Mouse (Mus musculus) neural tube, embryonic 15.5 days (tissue): ENCODE measurements around the gene Ptges3. TPM values are rescaled to one million over a fixed set of nuclear protein-coding genes. Genes with fewer than 3 reads are reported as not detected.
A peak's percentile ranks its signal among the peaks of the same experiment; 100 is the strongest.

Experiments
- microRNA counts: library from miRNA; unstranded; fragments of <30 nt; microRNA quantifications from one replicate; lab custom pipeline; 2016
- microRNA-seq: library from miRNA; unstranded; fragments of <30 nt; microRNA quantifications from one replicate; pipeline ENCODE4, GENCODE M21; 2017
- polyA plus RNA-seq: library from polyadenylated mRNA; unstranded; fragments of >200 nt; fragmentation: Nextera tagmentation; extraction: Ambion mirVana; gene quantifications from 2 replicates; pipeline ENCODE4 v1.2.1, GENCODE M21; 2015

Gene Ptges3
- polyA plus RNA-seq, 1 experiment from 2014 or later, result 394 TPM

MicroRNAs within 50 kb of the gene (microRNA counts, 519-probe panel; counts per million panel counts)
- not detected for microRNA mmu-miR-677 (lab: Ali Mortazavi, UCI)

Small RNAs within 50 kb of the gene (microRNA-seq; reads per million reads assigned to microRNA genes)
- gene Mir677, result 10.4 reads per million, percentile 26 among the genes with 10 or more reads in this experiment

Other genes starting within 250 kb of the Ptges3 start
- gene Rdh19, start 209.0 kb upstream of the Ptges3 start, polyA plus RNA-seq, result not detected in 2 replicates
- not detected in 2 replicates for gene Rdh16f2, start 192.5 kb upstream of the Ptges3 start, polyA plus RNA-seq
- gene Rdh7, start 170.1 kb upstream of the Ptges3 start, polyA plus RNA-seq, result not detected in 2 replicates
- 0.06 TPM in 1 of 2 replicates, not detected in the other for gene Sdr9c7, start 160.4 kb upstream of the Ptges3 start, polyA plus RNA-seq
- gene Hsd17b6, start 51.3 kb upstream of the Ptges3 start, polyA plus RNA-seq, result not detected in 2 replicates
- 33.7 and 45.5 TPM in 2 replicates for gene Prim1, start 43.8 kb upstream of the Ptges3 start, polyA plus RNA-seq
- 484 and 547 TPM in 2 replicates for gene Naca, start 23.4 kb upstream of the Ptges3 start, polyA plus RNA-seq
- gene Atp5b, start 24.3 kb downstream of the Ptges3 start, polyA plus RNA-seq, result 2,338 and 2,396 TPM in 2 replicates
- gene Baz2a, start 32.6 kb downstream of the Ptges3 start, polyA plus RNA-seq, result 7.4 and 8.9 TPM in 2 replicates
- gene Rbms2, start 121.3 kb downstream of the Ptges3 start, polyA plus RNA-seq, result 6.5 and 12.7 TPM in 2 replicates
- 2.4 and 2.8 TPM in 2 replicates for gene Gls2, start 135.5 kb downstream of the Ptges3 start, polyA plus RNA-seq
- gene Spryd4, start 152.9 kb downstream of the Ptges3 start, polyA plus RNA-seq, result 25.5 and 25.9 TPM in 2 replicates
- gene Mip, start 166.9 kb downstream of the Ptges3 start, polyA plus RNA-seq, result not detected in 2 replicates
- gene Timeless, start 173.1 kb downstream of the Ptges3 start, polyA plus RNA-seq, result 20.0 and 25.1 TPM in 2 replicates
- gene Apon, start 195.1 kb downstream of the Ptges3 start, polyA plus RNA-seq, result not detected in 2 replicates
- gene Apof, start 209.7 kb downstream of the Ptges3 start, polyA plus RNA-seq, result 0.19 TPM in 1 of 2 replicates, not detected in the other
- 18.9 and 24.5 TPM in 2 replicates for gene Stat2, start 211.6 kb downstream of the Ptges3 start, polyA plus RNA-seq
- gene Il23a, start 239.8 kb downstream of the Ptges3 start, polyA plus RNA-seq, result 0.32 and 0.37 TPM in 2 replicates
- 17.4 and 20.7 TPM in 2 replicates for gene Pan2, start 244.4 kb downstream of the Ptges3 start, polyA plus RNA-seq